Mouse (Mus musculus) left cerebral cortex, adult 2 months (tissue): ENCODE measurements around the gene Cnbd2. TPM values are rescaled to one million over a fixed set of nuclear protein-coding genes. Genes with fewer than 3 reads are reported as not detected.

ENCODE experiments used
- DNase-seq, 2 experiments: peaks; one replicate each; pipeline ENCODE4 v3.0.0; 2021 to 2022; ENCODE audit warnings: low spot score in 2 of 2, mixed read lengths in 1 of 2; ENCODE audit errors: extremely low spot score in 1 of 2
- H3K27ac ChIP-seq: fragments of 200-600 bp; 2 replicates; pipeline ENCODE4 v1.8.1; 2022
- H3K4me3 ChIP-seq: fragments of 200-600 bp; 2 replicates; pipeline ENCODE4 v1.8.1; 2022
- CTCF ChIP-seq: fragments of 200-600 bp; IDR thresholded peaks from 2 replicates; pipeline ENCODE4 v1.8.1; 2022; ENCODE audit warnings: antibody characterized with exemption, mild to moderate bottlenecking, moderate library complexity
- intact Hi-C: fragments of 180-260 bp; cut with DNase I; formaldehyde crosslinking; loops from one replicate; pipeline ENCODE4 v1.15.1; 2025
- total RNA-seq, 2 experiments: library from RNA; stranded (reverse); gene quantifications; 2 replicates each; pipeline ENCODE4 v1.2.3; 2021

Gene Cnbd2
- total RNA-seq, 2 experiments from 2014 or later: 6.9 to 7.3 TPM

- peak; percentile 37 for TF ChIP-seq CTCF
- Histone ChIP-seq H3K27ac (no peak overlapping the region), H3K4me3 (peak overlapping the region; percentile 99)
- no peak for DNase-seq
- intact Hi-C loops: loop anchor here (5.0 to 10.0 kb wide), 3 partner anchors 149 to 392 kb away; no protein-coding TSS in a partner anchor
Measured at GRCm38 (mm10) chr2:156313153-156313552, 1.1 kb downstream of the Cnbd2 start.

GRCm38 (mm10) chr2:156314811-156315210 lies 2.7 kb downstream of the Cnbd2 start:
- no peak for DNase-seq
- intact Hi-C loops: loop anchor here (5.0 to 10.0 kb wide), 3 partner anchors 147 to 390 kb away; no protein-coding TSS in a partner anchor
- Histone ChIP-seq H3K27ac (no peak overlapping the region), H3K4me3 (no peak overlapping the region)
- TF ChIP-seq CTCF: no peak

- no peak for DNase-seq
- no peak overlapping the region for H3K27ac ChIP-seq
- intact Hi-C loops: loop anchor here (10.0 kb wide), 1 partner anchor 386 kb away; no protein-coding TSS in a partner anchor
- no peak overlapping the region for H3K4me3 ChIP-seq
- TF ChIP-seq CTCF: no peak
Measured at GRCm38 (mm10) chr2:156318491-156318890, 6.4 kb downstream of the Cnbd2 start.

- intact Hi-C loops: no loop called here
- Histone ChIP-seq H3K27ac (no peak overlapping the region), H3K4me3 (no peak overlapping the region)
- DNase-seq: no peak
- TF ChIP-seq CTCF: no peak
Measured at GRCm38 (mm10) chr2:156321538-156321937, 9.4 kb downstream of the Cnbd2 start.

GRCm38 (mm10) chr2:156324116-156324588 lies 12.1 kb downstream of the Cnbd2 start:
- intact Hi-C loops: no loop called here
- DNase-seq: peak in 1 of 2 experiments; percentile 38

GRCm38 (mm10) chr2:156324681-156325080 lies 12.6 kb downstream of the Cnbd2 start:
- intact Hi-C loops: no loop called here
- Histone ChIP-seq H3K27ac (no peak overlapping the region; the same call in 1 of the 2 replicates), H3K4me3 (no peak overlapping the region)
- TF ChIP-seq CTCF: no peak
- DNase-seq: peak in 1 of 2 experiments; percentile 13

More at GRCm38 (mm10) chr2:156324116-156324588, 12.1 kb downstream of the Cnbd2 start:
- Histone ChIP-seq H3K27ac (peak overlapping the region; percentile 22; the same call in 1 of the 2 replicates), H3K4me3 (no peak overlapping the region)
- TF ChIP-seq CTCF: no peak

- intact Hi-C loops: no loop called here
- Histone ChIP-seq H3K4me3 (no peak overlapping the region), H3K27ac (no peak overlapping the region)
- DNase-seq: no peak
- no peak for TF ChIP-seq CTCF
Measured at GRCm38 (mm10) chr2:156330681-156331080, 18.6 kb downstream of the Cnbd2 start.

GRCm38 (mm10) chr2:156331446-156331965 lies 19.4 kb downstream of the Cnbd2 start:
- H3K4me3 ChIP-seq: no peak overlapping the region
- TF ChIP-seq CTCF: no peak
- intact Hi-C loops: no loop called here
- no peak overlapping the region for H3K27ac ChIP-seq
- no peak for DNase-seq

GRCm38 (mm10) chr2:156340078-156340477 lies 28.0 kb downstream of the Cnbd2 start:
- no peak overlapping the region for H3K4me3 ChIP-seq
- TF ChIP-seq CTCF: no peak
- no peak for DNase-seq
- intact Hi-C loops: no loop called here
- H3K27ac ChIP-seq: no peak overlapping the region

- H3K4me3 ChIP-seq: no peak overlapping the region
- intact Hi-C loops: no loop called here
- TF ChIP-seq CTCF: peak; percentile 65
- H3K27ac ChIP-seq: no peak overlapping the region
- no peak for DNase-seq
Measured at GRCm38 (mm10) chr2:156344775-156345532, 32.9 kb downstream of the Cnbd2 start.

- no peak for TF ChIP-seq CTCF
- intact Hi-C loops: no loop called here
- H3K27ac ChIP-seq: no peak overlapping the region
- DNase-seq: no peak
- H3K4me3 ChIP-seq: no peak overlapping the region
Measured at GRCm38 (mm10) chr2:156348812-156349211, 36.7 kb downstream of the Cnbd2 start.

- TF ChIP-seq CTCF: no peak
- DNase-seq: no peak
- H3K4me3 ChIP-seq: no peak overlapping the region
- H3K27ac ChIP-seq: no peak overlapping the region
- intact Hi-C loops: no loop called here
Measured at GRCm38 (mm10) chr2:156349286-156349848, 37.3 kb downstream of the Cnbd2 start.
